Mouse (Mus musculus) myocyte (in vitro differentiated cells): Measurements from ENCODE around the gene Prkcg.

Experiments used
- CEBPB ChIP-seq: IDR thresholded peaks from 2 replicates; pipeline ENCODE4 v1.6.1; 2011; ENCODE audit warnings: mild to moderate bottlenecking, moderate library complexity; ENCODE audit not compliant: poor library complexity, insufficient read depth, severe bottlenecking
- E2F4 ChIP-seq: IDR thresholded peaks from one replicate; pipeline ENCODE4 v1.6.1; 2011; ENCODE audit warnings: mild to moderate bottlenecking, control low read depth, moderate library complexity; ENCODE audit not compliant: insufficient read depth
- MAX ChIP-seq: IDR thresholded peaks from one replicate; pipeline ENCODE4 v1.6.1; 2011; ENCODE audit warnings: low read depth, mild to moderate bottlenecking, control low read depth
- POLR2A ChIP-seq: IDR thresholded peaks from one replicate; pipeline ENCODE4 v1.6.1; 2011; ENCODE audit warnings: low read depth, mild to moderate bottlenecking, control low read depth, moderate library complexity; ENCODE audit not compliant: insufficient read length
- TCF12 ChIP-seq: IDR thresholded peaks from one replicate; pipeline ENCODE4 v1.6.1; 2011; ENCODE audit warnings: mild to moderate bottlenecking, control low read depth; ENCODE audit not compliant: poor library complexity, insufficient read depth, severe bottlenecking
- USF1 ChIP-seq: IDR thresholded peaks from one replicate; pipeline ENCODE4 v1.6.1; 2011; ENCODE audit warnings: low read depth, mild to moderate bottlenecking, control low read depth, moderate library complexity

- no peak for TF ChIP-seq USF1
- no peak for TF ChIP-seq E2F4
- TF ChIP-seq POLR2A: no peak
- no peak for TF ChIP-seq CEBPB
- no peak for TF ChIP-seq MAX
- TF ChIP-seq TCF12: no peak
These were observed 8.3 kb upstream of the Prkcg start for GRCm38 (mm10) chr7:3280654-3281153.
